In the genomic region with DNA sequence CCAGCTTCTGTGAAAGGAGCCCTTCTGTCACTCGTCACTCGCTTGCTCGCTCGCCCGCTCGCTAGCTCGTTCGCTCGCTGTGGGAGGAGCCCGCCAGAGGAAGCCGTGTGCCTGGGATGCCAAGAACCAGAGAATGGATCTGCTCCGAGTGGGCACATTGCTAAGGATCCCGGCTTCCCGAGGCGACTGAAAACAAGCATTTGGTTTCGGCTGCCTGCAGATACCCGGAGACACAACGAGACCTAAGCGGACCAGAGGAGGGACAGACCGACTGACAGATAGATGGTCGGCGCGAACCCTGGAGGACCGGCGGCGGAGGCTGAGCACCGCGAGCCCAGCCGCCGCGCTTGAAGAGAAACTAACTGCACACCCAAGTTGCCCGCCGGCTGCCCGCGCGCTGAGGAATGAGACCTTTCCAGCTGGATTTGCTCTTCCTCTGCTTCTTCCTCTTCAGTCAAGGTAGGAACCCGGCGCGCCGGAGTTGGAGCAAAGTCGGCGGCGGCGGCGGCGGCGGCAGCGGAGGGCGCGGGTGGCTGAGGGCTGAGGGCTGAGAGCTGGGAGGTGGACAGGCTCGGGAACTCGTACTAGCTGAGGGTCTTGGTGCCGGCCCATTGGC, we compare ENCODE assay signal across 8 mouse cellular contexts. TPM values are rescaled to one million over a fixed set of nuclear protein-coding genes. Genes with fewer than 3 reads are reported as not detected.
DNase-seq lines count a peak whose midpoint lies in the region; ATAC-seq and TF ChIP-seq lines count a peak whose summit lies in the region.

No protein-coding gene starts in this region.

- peak overlapping the region; percentile 75 for H3K4me3 ChIP-seq in gastrocnemius, adult 2 months
- H3K4me3 ChIP-seq in hindbrain, embryonic 15.5 days: peak overlapping the region; percentile 70

- WGBS in hindbrain, embryonic 15.5 days: 0% methylated on average over 53 of the region's 53 CpGs

- peak overlapping the region; percentile 75 for H3K4me2 ChIP-seq in hindbrain, embryonic 15.5 days

- ATAC-seq in common myeloid progenitor, adult 5-6 weeks (replicated peaks; ENCODE audit: low read depth, poor library complexity, severe bottlenecking): peak; percentile 81
- ATAC-seq in hindbrain, embryonic 15.5 days (ENCODE audit: low FRiP score, low read depth): peak; percentile 78
- ATAC-seq in monocyte, adult 5-6 weeks (replicated peaks; ENCODE audit: insufficient number of reproducible peaks, low FRiP score, low TSS enrichment, poor library complexity, severe bottlenecking): no peak

- no peaks in the 10 kb centered on the region for H3K36me3 ChIP-seq in hindbrain, embryonic 15.5 days

- peak overlapping the region; percentile 66 for H3K9ac ChIP-seq in hindbrain, embryonic 15.5 days

- no peak for TF ChIP-seq CTCF in gastrocnemius, adult 2 months (IDR thresholded peaks at IDR 0.05)

- intact Hi-C loops in gastrocnemius, adult 2 months (cut with DNase I): no loop called here

- H3K27me3 ChIP-seq in hindbrain, embryonic 15.5 days: no peaks in the 10 kb centered on the region

- H3K27ac ChIP-seq in gastrocnemius, adult 2 months: peak overlapping the region; percentile 46; the same call in 1 of the 2 replicates
- H3K27ac ChIP-seq in hindbrain, embryonic 15.5 days (replicated peaks): peak overlapping the region; percentile 73

- no peaks in the 10 kb centered on the region for H3K9me3 ChIP-seq in hindbrain, embryonic 15.5 days

- peaks cover 60% of the 10 kb centered on the region for H3K4me1 ChIP-seq in hindbrain, embryonic 15.5 days (replicated peaks)

- DNase-seq in adrenal gland, adult (ENCODE audit: inconsistent age in 2 of 2, low spot score in 1 of 2): peak; percentile 32 to 81
- peak; percentile 50 for DNase-seq in gastrocnemius, adult 2 months
- DNase-seq in left cerebral cortex, adult 11 months (ENCODE audit: low spot score): peak; percentile 53
- peak; percentile 29 for DNase-seq in lung, postnatal 14 days
- DNase-seq in right cerebral cortex, postnatal 14 days: peak; percentile 75

RNA-seq across cellular contexts. Expression of gene Kirrel3, which starts 3.1 kb away (rescaled TPM):
- total RNA-seq in common myeloid progenitor, adult 5-6 weeks (2017): not detected in 2 replicates
- under 1 TPM; 0.61 to 0.77 TPM for total RNA-seq in gastrocnemius, adult 2 months (2021)
- polyA plus RNA-seq in hindbrain, embryonic 15.5 days (2015; fragmentation: Nextera tagmentation; extraction: Ambion mirVana): 38.2 and 50.1 TPM in 2 replicates
- not detected in 3 replicates for total RNA-seq in monocyte, adult 5-6 weeks (2017)
